Mouse (Mus musculus) liver, adult 2 months (tissue): Measurements from ENCODE around the gene Asb3.

Experiments
- CTCF ChIP-seq: fragments of 200-500 bp; IDR thresholded peaks from 2 replicates; pipeline ENCODE4 v1.5.1; 2011; ENCODE audit warnings: low read depth, low read length, control low read depth
- POLR2A ChIP-seq: fragments of 200-500 bp; IDR thresholded peaks from 2 replicates; pipeline ENCODE4 v1.6.1; 2011; ENCODE audit warnings: low read length, control low read depth; ENCODE audit not compliant: insufficient read depth; ENCODE audit errors: extremely low read depth

DNA sequence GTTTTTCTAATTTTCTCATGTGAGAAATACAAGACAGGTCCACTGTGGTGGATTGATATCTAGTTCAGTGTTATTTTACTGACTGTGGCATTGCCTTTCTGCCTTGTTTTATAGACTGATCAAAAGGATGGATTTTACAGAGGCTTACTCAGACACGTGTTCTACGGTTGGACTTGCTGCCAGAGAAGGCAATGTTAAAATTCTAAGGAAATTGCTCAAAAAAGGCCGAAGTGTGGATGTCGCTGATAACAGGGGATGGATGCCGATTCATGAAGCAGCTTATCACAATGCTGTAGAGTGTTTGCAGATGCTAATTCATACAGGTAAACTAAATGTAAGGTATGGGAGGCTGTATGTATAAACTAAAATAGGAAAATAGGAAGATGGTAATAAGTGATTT lies 113.0 kb downstream of the Asb3 start:
- TF ChIP-seq POLR2A (no peak), CTCF (no peak)
